Mouse (Mus musculus) cerebellum, postnatal 25 days (tissue): ENCODE results near the gene Habp2.

Experiments
- DNase-seq, 2 experiments: peaks; one replicate each; pipeline ENCODE4 v3.0.0; 2021; ENCODE audit warnings: mixed read lengths in 2 of 2

Gene Habp2

GRCm38 (mm10) chr19:56364563-56364962, 77.6 kb downstream of the Habp2 start:
- DNase-seq, result no peak

GRCm38 (mm10) chr19:56366168-56366567, 79.2 kb downstream of the Habp2 start:
- no peak for DNase-seq

- no peak for DNase-seq
Measured at GRCm38 (mm10) chr19:56366625-56367024, 79.7 kb downstream of the Habp2 start.

- DNase-seq, result no peak
Measured at GRCm38 (mm10) chr19:56367778-56368177, 80.8 kb downstream of the Habp2 start.

GRCm38 (mm10) chr19:56368912-56369311, 82.0 kb downstream of the Habp2 start:
- no peak for DNase-seq
